Mouse (Mus musculus) layer of hippocampus, adult 2 months (tissue): Measurements from ENCODE around the gene Nr2c2ap. TPM values are rescaled to one million over a fixed set of nuclear protein-coding genes. Genes with fewer than 3 reads are reported as not detected.
A peak's percentile ranks its signal among the peaks of the same experiment; 100 is the strongest.

Experiments used
- DNase-seq, 2 experiments: peaks; one replicate each; pipeline ENCODE4 v3.0.0; 2022; ENCODE audit warnings: low spot score in 2 of 2
- H3K27ac ChIP-seq: fragments of 200-600 bp; 2 replicates; pipeline ENCODE4 v1.8.1; 2022
- H3K4me3 ChIP-seq: fragments of 200-600 bp; 2 replicates; pipeline ENCODE4 v1.8.1; 2022; ENCODE audit warnings: mild to moderate bottlenecking
- CTCF ChIP-seq: fragments of 200-600 bp; conservative IDR thresholded peaks from 2 replicates; pipeline ENCODE4 v1.8.1; 2022; ENCODE audit warnings: antibody characterized with exemption, mild to moderate bottlenecking, moderate library complexity
- total RNA-seq, 2 experiments: library from RNA; stranded (reverse); gene quantifications; 2 replicates each; pipeline ENCODE4 v1.2.3; 2021

Nr2c2ap gene
- total RNA-seq, 2 experiments from 2014 or later: 29.2 to 32.8 TPM

DNA sequence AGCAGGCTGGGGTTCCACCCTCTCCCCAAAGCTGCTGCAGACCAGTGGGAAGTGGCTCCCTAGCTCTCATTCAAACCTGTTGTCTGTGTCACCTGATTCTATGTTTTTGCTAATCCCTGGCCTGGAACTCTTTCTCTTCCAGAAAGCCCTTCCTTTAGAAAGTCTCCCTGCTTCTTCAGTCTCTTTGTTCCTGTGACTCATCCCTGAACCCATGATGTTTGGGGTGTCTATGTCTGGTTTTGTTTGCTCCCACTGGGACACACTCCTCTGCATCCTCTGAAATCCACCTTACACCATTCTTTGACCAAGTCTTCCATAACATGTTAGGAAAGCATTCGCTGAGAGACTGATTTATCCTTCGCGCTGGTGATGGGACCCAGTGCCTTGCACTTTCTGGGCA lies 1.1 kb upstream of the Nr2c2ap start:
- peak overlapping the region; percentile 90 for H3K27ac ChIP-seq

GRCm38 (mm10) chr8:70134086-70134485 lies 3.0 kb downstream of the Nr2c2ap start:
- Histone ChIP-seq H3K27ac (no peak overlapping the region), H3K4me3 (no peak overlapping the region)
- TF ChIP-seq CTCF: no peak
- DNase-seq: no peak

More for the DNA sequence above, 1.1 kb upstream of the Nr2c2ap start:
- H3K4me3 ChIP-seq: no peak overlapping the region
- no peak for TF ChIP-seq CTCF
- DNase-seq: no peak

DNA sequence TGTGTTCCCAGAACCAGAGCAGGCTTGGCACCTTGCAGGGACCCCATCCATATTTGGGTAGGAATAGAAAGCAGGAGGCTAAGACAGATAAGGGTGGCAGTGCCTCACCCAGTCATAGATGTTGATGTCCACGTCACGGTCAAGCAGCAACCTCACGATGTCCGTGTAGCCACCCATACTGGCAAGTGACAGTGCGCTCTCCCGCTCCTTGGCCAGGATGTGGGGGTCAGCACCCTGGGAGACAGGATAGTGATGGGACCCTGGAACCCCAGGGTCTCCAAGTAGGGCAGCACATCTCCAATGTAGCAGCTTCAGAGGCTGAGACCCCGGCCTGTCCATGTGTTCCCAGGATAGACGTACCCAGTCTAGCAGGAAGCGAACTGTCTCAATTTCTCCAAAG lies 3.8 kb downstream of the Nr2c2ap start:
- no peak for DNase-seq
- Histone ChIP-seq H3K4me3 (no peak overlapping the region), H3K27ac (no peak overlapping the region)
- no peak for TF ChIP-seq CTCF

GRCm38 (mm10) chr8:70136591-70136990 lies 5.5 kb downstream of the Nr2c2ap start:
- TF ChIP-seq CTCF: no peak
- H3K27ac ChIP-seq: no peak overlapping the region
- no peak for DNase-seq
- no peak overlapping the region for H3K4me3 ChIP-seq

GRCm38 (mm10) chr8:70137890-70138289 lies 6.8 kb downstream of the Nr2c2ap start:
- DNase-seq: no peak
- peak overlapping the region; percentile 88 for H3K27ac ChIP-seq
- no peak for TF ChIP-seq CTCF
- peak overlapping the region; percentile 65 for H3K4me3 ChIP-seq

GRCm38 (mm10) chr8:70139026-70139857 lies 8.1 kb downstream of the Nr2c2ap start, which contains the start of the genes Rfxank, Borcs8 and Mef2b:
Gene Rfxank (minus strand): TSS chr8:70139154.
Gene Borcs8 (plus strand): TSS chr8:70139499.
Gene Mef2b (plus strand): TSS chr8:70139711.
- TF ChIP-seq CTCF: peak; percentile 46
- DNase-seq: peak; percentile 97 to 99
- H3K27ac ChIP-seq: peak within 1 kb of the TSS; percentile 88
- peak within 1 kb of the TSS; percentile 82 for H3K4me3 ChIP-seq

DNA sequence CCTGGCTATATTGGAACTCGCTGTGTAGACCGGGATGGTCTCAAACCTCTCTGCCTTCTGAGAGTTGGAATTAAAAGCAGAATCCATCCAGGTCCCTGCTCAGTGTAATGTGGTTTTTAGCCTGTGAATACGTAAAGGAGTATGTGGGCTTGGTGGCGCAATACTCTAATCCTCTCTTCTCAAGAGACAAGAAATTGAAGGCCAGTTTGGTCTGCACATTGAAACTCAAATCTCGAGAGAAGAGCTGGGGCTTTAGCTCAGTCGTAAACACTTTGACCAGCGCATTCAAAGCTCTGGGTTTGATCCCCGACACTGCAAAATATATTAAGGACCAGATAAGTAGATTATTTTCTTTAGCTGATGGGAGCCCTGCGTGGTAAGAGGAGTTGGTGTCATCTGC lies 8.8 kb downstream of the Nr2c2ap start:
- H3K4me3 ChIP-seq: peak overlapping the region; percentile 82
- H3K27ac ChIP-seq: peak overlapping the region; percentile 81
- no peak; the same call in 1 of the 2 replicates for TF ChIP-seq CTCF
- no peak for DNase-seq

GRCm38 (mm10) chr8:70147678-70148607 lies 16.8 kb downstream of the Nr2c2ap start:
- H3K4me3 ChIP-seq: no peak overlapping the region
- DNase-seq: no peak
- no peak for TF ChIP-seq CTCF
- no peak overlapping the region for H3K27ac ChIP-seq

DNA sequence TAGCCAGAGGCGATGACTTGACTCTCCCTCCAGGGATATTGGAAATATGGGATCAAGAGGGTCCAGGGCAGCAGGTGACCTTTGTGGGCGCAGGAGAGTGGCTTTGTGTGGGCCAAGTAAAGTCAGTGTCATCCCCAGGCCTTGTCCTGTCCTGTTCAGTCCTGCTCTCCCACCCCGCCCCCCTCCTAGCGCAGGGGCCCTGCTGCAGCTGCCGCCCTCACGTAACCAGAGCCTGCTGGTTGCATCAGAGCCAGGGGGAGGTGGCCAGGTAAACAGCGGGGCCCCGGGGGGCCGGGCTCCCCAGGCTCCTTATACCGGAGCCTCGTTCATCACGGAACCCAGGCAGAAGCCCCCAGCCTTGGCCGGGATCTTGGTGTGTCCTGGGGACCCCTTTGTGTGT lies 19.0 kb downstream of the Nr2c2ap start:
- no peak for DNase-seq
- Histone ChIP-seq H3K4me3 (no peak overlapping the region), H3K27ac (no peak overlapping the region)
- no peak for TF ChIP-seq CTCF

DNA sequence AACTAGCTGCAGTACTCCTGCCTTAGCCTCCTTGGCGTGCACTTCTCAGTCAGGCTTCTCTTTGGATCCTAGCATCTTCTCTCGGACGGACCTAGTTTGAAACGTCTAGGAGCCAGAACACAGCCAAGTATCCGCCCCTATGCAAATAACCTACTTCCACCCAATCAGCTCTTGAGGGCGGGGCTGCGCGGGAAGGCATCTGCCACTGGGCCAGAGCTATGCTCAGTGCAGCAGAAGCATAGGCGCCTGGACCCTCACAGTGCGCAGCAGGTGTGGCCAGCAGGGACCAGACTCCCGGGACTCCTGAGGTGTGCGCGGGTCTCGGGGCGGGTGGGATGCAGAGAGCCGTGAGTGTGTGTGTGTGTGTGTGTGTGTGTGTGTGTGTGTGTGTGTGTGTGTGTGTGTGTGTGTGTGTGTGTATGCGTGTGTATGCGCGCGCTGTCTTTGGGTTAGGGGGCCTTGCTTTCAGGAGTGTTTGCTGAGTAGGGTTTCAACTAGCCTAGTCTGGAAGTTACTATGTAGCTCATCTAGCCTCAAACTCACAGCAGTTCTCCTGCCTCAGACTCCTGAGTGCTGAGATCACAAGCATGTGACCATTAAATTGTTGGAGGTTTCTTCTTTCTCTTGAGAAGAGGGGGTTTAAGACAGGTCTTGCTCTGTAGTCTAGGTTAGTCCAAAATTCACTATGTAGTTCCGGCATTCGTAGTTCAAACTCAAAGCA lies 21.6 kb downstream of the Nr2c2ap start:
- no peak overlapping the region for H3K27ac ChIP-seq
- peak in 1 of 2 experiments; percentile 41 for DNase-seq
- TF ChIP-seq CTCF: no peak
- H3K4me3 ChIP-seq: no peak overlapping the region

DNA sequence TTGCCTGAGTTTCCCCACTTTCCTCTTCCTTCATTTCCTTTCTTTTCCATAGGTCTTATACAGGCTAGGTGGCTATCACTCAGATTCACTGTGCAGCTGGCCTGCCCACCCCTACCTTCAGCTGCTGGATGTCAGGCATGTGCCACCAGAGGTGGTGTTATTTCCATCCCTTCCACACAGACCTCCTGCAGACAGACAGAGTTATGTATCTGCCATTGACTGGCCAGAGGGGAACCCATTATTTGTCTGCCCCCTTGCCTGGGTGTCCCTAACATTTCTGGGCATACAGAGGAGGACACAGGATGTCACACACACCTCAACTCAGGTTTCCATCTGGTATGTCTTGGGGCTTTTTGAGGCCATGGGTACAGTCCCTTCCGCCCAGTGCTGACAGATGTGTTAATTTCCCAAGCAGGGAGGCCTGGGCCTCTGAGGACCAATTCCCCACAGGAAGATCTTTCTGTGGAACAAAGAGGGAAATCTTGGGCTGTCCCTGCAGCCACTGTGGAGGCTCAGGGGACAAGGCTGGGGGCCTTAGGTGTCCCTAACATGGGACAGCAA lies 26.2 kb downstream of the Nr2c2ap start:
- no peak for DNase-seq
- Histone ChIP-seq H3K4me3 (no peak overlapping the region), H3K27ac (no peak overlapping the region)
- no peak for TF ChIP-seq CTCF
